Mouse (Mus musculus) urinary bladder, postnatal 10 days (tissue): ENCODE data around the gene Lrrc34.

Source experiments
- DNase-seq: peaks from one replicate; pipeline ENCODE4 v3.0.0; 2022; ENCODE audit warnings: low spot score

The Lrrc34 gene

DNA sequence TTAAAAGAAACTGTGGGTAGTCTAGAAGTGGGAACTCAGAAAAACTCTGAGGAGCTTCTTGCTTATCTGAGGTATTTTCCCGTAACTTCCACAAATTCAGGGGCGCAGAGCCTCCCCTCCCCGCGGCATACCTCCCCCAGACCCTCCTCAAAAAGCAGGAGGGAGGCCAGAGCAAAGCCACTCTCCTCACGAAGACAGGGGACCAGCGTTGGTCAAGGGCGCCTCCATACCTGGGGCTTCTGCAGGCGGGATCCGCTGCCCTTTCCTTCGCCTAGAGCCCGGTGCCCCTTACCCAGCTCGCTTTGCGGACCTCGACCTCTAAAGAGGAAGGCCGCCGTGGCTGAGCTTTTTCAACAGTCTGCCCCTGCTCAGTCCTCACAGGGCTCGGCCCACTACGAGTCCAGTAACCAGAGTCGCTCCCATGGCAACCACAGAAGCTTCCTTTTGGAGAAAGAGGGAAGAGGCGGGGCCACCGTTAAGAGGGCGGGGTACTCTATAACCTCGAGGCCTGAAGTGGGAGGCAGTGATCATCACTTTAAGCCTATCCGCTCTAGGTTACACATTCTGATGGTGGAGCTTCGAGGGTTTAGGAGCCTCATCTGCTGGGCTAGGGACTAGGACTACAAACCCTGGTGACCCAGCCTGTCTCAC, at the start of gene Lrrc34:
Lrrc34 (minus strand) TSS at position 430 of the 651 bp plus-strand sequence.
- DNase-seq, result no peak

DNA sequence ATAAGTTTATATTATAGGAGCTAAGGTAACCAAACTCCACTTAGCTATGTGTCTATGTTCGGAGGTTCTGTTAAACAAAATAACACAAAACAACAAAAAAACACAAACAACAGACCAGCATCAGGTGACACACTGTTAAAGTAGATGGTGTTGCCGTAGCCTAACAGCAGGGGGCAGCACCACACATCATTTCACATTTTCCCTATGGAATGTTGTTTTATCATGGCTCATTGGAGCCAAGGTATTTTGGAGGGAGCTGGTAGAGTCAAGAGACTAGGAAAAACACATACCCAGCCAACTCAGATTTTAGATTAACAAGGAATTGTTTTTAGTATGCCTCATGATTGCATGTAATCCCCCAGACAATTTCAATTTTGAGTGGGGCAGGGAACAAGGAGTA, 48.7 kb upstream of the Lrrc34 start:
- no peak for DNase-seq

DNA sequence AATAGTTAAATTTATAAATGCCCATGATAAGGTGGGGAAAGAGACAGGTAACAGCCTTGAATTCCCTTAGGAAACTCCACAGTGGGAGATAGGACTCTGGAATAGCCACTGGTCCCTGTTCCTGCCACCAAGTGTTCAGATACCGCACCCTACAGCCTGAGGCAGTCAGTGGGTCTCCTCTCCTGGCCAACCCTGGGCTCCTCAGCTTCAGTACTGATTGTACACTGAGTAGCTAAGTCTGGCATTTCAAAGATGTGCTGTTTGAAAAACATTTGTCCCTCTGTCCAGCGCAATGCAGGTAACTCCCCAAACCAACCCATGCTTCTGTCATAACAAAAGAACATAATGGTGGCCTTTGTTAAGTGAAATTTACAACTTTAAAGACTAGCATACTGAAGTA, 48.0 kb upstream of the Lrrc34 start:
- no peak for DNase-seq

DNA sequence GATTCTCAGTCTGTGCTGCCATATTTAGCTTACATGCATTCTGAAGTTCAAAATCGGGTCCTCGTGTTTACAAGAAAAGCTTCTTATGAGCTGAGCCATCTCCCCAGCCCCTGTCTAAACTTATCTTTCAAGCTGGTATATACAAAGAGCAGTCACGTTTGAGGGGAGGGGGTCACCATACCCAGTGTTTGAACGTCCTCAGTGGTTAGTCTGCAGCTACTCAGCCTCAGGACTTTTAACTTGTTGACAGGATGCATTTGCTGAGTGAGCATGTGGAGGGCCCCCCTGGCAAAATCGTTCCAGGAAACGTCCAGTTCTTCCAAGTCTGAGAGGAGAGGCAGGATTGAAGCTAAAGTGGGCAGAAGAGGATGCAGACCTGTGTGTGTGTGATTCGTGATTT, 43.3 kb upstream of the Lrrc34 start:
- DNase-seq, result no peak

DNA sequence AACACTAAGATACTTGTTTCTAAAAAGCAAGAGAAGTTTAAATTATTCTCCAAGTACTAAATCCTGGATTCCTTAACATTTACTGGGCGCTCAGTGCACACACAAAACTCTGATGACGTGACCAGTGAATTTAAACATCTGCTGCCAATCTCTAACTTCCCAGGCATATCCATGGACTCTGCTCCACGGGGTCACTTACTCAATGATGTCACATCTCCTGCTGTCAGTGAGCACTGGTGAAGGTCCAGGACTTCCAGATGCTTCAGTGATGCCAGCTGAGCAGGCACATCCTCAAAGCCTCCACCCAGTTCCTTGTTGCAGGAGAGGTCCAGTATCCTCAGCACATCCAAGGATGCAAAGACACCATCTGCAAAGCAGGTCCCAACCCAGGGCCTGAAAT, 39.5 kb upstream of the Lrrc34 start:
- DNase-seq, result no peak

DNA sequence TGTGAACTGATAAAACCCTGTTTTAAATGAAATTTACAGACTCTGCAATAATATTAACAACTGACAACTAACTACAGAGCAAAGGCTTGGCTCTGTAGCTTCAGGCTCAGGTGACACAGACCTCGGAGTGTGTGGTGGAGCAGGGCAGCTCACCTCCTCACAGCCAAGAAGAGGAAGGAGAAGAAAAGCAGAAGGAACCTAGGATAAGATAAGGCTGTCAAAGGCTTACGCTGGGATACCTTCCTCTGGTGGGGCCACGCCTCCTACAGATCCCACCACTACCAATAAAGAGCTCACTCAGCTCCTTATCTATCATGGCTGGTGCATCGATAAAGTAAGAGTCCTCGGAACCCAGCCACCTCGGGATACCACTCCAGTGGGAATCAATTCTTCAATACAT, 35.5 kb upstream of the Lrrc34 start:
- DNase-seq, result no peak

DNA sequence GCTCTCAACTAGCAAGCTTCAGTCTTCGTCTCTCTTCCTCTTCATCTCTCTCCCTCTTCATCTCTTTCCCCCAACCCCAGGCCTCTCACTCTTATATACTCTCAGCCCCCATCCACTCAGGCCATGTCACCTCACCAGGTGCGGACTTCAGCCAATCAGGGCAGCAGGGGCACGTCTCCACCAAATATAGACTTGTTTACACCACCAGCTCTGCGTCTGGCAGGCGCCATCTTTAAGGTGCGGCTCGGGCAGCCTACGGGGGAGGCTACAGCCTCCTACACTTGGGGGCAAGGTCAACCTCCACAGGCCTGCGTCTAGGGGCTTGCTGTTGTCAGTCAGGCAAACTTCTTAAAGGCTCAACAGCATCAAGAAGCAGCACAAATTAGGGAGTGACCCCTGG, 10.8 kb upstream of the Lrrc34 start:
- no peak for DNase-seq

DNA sequence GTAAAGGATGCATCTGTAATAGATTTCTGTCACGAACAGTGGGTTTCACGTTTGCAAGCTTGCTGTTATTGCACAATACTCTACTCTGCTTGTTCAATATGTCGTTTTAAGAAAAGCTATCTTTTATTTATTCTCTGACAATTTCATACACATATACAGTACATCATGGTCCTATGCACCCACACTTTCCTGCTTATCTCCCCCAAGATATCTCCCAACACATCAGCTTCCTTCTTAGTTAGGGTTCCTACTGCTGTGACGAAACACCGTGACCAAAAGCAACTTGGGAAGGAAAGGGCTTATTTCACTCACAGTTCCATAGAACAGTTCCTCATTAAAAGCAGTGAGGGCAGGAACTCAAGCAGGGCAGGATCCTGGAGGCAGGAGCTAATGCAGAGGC, 8.3 kb upstream of the Lrrc34 start:
- DNase-seq, result no peak

DNA sequence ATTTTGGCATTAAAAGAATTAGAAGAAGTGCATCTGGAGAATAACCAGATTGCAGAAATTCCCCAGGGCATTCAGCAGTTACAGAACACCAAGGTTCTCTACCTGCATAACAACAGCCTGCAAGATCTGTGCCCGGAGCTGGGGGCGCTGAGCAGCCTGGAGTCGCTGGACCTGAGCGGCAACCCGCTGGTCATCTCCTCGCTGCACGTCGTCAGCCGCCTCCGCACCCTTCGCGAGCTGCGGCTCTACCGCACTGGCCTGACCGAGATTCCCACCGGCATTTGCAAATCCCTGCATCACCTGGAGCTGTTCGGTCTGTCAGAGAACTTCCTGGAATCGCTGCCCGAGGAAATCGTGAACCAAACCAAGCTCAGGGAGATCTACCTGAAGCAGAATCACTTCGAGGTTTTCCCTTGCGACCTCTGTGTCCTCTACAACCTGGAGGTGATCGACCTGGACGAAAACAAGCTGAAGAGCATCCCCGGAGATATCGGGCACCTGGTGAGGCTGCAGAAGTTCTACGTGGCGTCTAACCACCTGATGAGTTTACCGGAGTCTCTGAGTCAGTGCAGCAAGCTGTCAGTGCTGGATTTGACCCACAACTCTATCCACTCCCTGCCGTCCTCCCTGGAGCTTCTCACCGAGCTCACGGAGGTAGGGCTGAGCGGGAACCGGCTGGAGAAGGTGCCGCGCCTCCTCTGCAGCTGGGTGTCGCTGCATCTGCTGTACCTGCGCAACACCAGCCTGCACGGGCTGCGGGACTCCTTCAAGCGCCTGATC, 2.6 kb upstream of the Lrrc34 start:
- DNase-seq, result no peak

DNA sequence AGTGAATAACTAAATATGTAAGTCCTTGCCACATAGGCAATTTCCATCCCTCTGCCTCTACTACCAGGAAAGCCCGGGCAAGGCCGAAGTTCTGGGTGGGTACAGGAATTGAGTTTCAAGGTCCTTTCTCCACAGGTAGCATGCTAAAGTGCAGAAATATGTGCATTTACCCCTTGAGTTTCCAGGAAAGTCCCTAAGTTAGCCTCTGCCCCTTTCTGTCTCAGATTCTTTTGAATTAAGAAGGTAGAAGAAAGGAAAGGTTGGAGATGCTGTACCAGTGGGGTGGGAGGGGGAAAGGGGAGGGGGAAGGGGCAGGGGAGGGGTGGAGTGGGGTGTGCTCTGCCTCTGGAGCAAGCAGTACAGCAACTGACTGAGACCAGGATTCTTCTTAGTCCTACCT, 797 bp upstream of the Lrrc34 start:
- no peak for DNase-seq

DNA sequence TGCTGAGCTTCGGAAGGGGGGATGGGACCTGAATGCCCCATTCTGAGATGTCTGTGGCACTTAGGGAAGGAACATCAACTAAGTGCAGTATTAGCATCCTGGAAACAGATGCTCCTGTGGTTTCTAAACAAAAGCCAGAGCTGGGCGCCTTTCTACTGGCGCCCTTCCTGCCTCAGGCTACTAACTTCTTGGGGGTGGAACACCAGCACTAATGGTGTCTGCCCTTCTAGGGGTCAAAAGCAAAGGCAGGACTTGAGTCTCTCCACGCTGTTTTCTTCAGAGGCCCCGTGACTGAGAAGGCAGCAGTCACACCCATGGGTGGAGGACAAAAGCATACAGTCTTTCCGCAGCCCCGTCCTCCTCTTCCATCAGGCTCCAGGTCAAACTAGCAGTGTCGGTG, 908 bp downstream of the Lrrc34 start:
- DNase-seq, result no peak

DNA sequence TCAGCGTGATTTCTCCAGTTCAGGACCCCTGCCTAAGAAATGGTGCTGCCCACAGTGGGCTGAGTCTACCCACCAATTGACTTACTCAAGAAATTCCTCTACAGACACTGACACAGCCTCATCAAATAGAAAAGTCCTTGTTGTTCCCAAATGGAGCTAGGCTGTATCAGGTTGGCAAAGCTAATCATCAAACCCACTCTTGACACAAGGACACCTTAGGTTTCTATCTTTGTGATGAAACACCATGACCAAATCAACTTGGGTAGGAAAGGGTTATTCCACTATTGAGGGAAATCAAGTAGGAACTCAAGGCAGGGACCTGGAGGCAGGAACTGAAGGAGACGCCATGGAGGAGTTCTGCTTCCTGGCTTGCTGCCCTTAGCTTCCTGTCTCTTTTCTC, 3.5 kb downstream of the Lrrc34 start, which contains the start of gene Lrriq4:
Lrriq4 (plus strand) TSS at position 301 of the 400 bp plus-strand sequence.
- no peak for DNase-seq

DNA sequence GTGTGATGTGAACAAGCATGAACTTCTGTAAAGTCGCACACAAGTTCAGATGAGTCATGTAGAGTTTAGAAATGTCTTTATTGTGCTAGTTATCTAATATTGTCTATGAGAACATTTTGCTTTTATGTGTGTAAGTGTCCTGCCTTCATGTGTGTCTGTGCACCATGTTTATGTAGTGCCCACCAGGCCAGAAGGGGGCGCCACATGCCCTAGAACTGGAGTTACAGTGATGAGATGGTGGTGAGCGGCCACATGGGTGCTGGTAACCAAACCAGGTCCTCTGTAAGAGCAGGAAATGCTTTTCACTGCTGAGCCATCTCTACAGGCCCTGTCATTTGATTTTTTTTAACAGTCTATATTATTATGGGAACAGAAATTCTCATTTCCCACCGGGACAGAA, 12.0 kb downstream of the Lrrc34 start:
- DNase-seq, result no peak

DNA sequence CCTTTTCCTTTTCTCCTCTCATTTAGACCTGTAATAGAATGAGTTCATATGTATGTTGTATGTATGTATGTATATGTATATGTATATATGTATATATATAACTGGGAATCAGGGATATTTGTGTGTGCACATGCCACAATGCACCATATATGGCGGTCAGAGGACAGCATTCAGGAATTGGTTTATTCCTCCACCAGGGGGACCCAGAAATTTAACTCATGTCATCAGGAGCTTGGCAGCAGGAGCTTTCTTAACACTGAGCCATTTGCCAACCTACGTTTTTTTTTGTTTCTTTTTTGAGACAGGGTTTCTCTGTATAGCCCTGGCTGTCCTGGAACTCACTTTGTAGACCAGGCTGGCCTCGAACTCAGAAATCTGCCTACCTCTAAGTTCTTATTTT, 14.0 kb downstream of the Lrrc34 start:
- DNase-seq, result no peak

DNA sequence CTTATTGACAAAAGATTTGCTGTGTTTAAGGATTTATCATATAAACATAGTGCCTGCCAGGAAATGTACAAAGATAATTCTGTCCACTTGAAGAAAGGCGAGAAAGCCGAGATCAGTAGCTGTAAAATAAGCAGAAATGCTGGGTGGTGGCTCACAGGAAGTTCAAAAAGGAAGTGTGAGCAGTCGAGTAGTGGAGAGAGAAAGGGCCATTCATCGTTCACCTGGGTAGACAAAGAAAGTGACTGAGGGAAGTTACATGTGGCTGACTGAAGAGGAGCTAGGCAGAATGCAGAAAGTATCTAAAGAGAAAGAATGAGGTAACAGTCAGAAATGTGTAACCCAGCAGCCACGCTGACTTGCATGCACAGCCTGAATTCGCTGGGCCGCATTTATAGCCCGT, 27.5 kb downstream of the Lrrc34 start:
- no peak for DNase-seq

DNA sequence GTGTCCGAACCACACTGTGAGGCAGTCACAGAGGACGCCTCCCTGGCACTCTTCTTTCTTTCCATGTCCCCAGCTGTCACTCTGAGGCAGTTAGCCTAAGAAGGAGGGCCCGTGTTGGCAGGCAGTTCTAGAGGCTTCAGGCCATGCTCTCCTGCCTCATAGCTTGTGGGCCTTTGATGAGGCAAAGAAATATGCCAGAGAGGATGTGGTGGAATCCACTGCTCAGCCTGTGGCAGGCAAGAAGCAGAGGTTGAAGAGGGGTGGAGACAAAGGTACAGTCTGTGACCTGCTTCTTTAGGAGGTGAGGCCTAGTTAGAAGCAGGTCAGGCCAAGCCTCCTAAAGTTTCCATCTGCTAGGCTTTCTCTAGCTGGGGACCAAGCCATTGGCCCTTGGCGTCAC, 36.7 kb downstream of the Lrrc34 start:
- DNase-seq, result no peak

DNA sequence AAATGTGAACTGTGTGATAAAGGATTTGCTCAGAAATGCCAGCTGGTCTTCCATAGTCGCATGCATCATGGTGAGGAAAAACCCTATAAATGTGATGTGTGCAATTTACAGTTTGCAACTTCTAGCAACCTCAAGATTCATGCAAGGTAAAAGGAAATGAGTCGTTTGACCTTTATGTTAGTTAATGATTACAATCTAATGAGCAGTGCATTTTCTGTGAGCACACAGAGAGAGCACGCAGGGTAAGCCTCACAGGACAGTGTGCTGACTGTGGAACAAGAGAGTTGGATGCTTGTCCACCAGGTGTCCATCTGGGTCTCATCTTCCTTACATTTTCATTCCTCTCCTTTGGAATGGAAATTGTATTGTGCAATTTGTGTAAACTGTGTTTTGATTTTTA, 38.7 kb downstream of the Lrrc34 start:
- DNase-seq, result no peak

DNA sequence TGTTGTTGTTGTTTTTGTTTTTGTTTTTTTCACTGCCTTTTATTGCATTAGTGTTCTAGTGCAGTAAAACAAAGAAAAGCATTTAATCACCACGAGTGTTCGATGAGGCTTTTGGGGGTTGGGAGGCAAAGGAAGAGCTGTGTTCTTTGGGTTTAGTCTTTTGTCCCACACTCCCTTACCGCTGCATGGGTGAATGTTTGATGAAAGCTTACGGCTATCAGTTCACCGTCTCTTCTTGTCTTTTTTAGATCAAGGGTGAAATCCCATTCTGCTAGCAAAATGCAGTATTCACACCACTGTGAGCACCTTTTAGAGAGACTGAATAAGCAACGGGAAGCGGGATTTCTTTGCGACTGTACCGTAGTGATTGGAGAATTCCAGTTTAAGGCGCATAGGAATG, 44.4 kb downstream of the Lrrc34 start:
- no peak for DNase-seq

DNA sequence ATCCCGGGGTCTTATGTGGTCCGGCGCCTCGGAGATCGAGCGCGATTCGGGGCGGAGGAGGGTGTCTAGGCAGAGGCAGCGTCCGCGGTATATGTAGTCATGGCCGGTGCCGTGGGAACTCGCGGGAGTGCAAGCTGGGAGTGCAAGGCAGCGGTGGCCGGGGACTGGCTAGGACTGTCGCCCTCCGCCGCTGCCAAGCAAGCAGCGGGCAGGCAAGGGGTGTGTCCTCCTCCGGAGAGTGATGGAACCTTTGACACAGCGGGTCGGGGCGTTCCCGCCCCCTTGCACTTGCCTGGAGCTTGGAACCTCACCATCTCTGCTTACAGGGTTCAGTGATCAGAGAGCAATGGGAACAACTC, 45.0 kb downstream of the Lrrc34 start:
- no peak for DNase-seq

DNA sequence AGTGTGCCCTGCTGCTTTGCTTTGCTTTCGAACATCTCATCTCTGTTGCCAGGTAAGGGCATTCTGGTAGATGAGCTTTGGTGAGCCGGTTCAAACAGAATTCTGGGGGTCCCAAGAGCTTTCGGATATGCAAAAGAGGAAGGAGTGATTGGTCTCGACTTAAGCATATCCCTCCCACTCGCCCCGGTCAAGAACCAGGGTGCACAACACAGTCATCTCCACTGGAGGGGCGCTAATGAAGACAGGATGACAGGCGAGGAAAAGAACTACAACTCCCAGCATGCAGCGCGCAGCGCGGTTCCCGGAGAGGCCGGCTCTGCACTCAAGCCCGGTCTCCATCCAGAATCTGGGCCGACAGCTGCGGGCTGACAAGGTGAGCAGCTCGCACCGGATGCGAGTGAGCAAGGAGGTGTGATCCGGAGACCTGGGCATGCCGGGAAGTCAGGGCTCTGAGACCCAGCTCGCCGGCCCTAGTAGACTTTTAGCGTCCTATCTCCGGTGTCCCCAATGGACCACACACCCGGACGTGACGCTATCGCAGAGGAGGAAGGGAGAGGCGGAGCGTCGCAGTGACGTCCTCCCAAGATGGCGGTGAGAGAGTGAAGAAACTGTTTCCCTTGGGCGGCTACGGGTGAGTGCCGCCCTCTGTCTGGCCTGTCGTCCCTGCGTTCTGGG, 45.5 kb downstream of the Lrrc34 start, which contains the start of gene Mynn:
Mynn (plus strand) TSS at position 1 of the 675 bp plus-strand sequence.
- DNase-seq, result peak; percentile 76

DNA sequence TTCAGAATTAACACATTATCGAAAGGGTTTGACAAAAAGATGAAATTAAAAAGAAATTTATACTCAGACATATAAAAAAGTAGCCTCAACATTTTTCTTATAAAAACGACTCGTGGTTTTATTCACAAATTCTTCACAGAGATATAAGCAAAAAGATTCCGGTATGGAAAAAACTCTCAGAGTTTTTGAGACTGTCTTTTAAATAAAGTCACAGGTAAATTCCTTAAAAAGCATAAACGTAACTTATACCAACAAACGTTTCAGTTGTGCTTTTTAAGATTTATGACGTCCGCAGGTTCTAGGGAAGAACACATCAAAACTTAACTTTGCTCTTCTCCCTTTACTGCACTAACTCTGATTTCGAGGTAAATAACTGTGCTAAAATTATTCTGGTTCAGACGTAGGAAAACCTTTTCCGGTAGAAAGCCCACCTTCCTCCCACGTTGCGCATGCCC, 46.0 kb downstream of the Lrrc34 start:
- DNase-seq, result no peak

DNA sequence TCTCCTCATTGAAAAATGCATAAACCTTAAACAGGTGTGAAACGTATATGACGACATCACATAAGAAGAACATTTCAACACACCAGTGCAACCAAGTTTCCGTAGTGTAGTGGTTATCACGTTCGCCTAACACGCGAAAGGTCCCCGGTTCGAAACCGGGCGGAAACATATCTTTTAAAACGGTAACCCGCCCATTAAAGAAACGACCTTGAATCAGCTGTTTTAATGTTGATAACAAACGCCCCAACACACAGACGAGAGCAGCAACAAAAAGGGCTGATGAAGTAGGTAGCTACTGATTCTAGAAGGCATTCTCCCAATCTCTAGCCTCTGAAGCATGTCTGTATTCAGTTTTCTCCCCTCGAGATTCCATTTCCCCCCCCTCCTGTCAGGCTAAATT, 46.5 kb downstream of the Lrrc34 start:
- DNase-seq, result no peak

DNA sequence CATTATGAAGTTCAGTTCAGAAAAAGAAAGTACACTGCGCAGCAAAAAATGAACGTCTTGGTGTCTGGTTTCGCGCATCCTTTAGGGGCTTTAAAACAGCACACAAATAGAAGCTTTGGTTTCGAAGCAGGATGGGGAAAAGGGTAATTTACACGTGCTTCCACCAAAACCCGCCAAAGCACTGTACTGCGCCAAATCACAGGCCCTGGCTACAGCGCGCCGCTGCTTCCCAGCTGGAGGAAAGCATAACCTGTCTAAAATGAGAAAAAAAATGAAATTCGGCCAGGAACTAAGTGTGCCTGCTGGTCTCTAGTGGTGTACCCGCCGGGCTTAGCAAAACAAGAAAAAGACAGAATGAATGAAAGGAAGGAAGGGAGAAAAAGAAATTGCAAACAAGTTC, 47.0 kb downstream of the Lrrc34 start:
- DNase-seq, result no peak
